Mouse (Mus musculus): ENCODE data around the gene Nudcd3. TPM values are rescaled to one million over a fixed set of nuclear protein-coding genes. Genes with fewer than 3 reads are reported as not detected.
A peak's percentile ranks its signal among the peaks of the same experiment; 100 is the strongest.

The Nudcd3 gene
- polyA plus RNA-seq, 1 experiment from 2014 or later: 40.3 TPM

DNA sequence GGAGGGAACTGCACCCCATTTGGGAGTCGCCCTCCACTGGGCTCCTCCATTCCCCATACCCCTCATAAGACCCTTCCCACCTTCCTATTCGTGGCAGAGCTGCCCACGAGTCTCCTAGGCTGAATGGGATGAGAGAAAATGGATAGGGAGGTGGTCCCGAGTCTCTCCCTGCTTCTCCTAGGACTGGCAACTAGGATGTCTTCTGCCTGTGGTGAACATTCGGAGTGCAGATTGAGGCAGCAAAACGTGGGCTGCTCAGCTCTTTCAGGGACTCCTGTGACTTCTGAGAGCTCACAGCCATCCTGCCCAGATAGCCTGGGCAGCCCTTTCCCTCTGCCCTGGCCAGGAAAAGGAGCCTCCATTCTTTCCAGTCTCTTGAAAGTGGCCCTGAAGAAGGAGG, 134.0 kb downstream of the Nudcd3 start, which contains the start of gene Camk2b:
Gene Camk2b, minus strand, starts transcription at position 187 of the 400 bp plus-strand sequence.
- Histone ChIP-seq H3K27me3 (peaks cover 86% of the 10 kb centered on the region), H3K9ac (0 out of 2 replicates have a peak within 1 kb of the TSS, but pooled peaks have one; percentile 2), H3K9me3 (no peaks in the 10 kb centered on the region), H3K4me1 (peaks cover 7% of the 10 kb centered on the region), H3K27ac (no peak within 1 kb of the TSS), H3K4me3 (peak within 1 kb of the TSS; percentile 46), H3K36me3 (no peaks in the 10 kb centered on the region), H3K4me2 (peak within 1 kb of the TSS; percentile 85)
- ATAC-seq (ENCODE audit: borderline replicate concordance, extremely low read depth, low FRiP score, low TSS enrichment): no peak
- 9% methylated on average over 6 of the region's 6 CpGs for WGBS

GRCm38 (mm10) chr11:6065551-6066121, 134.6 kb downstream of the Nudcd3 start:
- Histone ChIP-seq H3K4me3 (peak overlapping the region; percentile 46), H3K36me3 (no peaks in the 10 kb centered on the region), H3K27ac (no peak overlapping the region), H3K4me2 (peak overlapping the region; percentile 85), H3K27me3 (peaks cover 86% of the 10 kb centered on the region), H3K9me3 (no peaks in the 10 kb centered on the region), H3K9ac (0 out of 2 replicates have a peak overlapping the region, but pooled peaks have one; percentile 2), H3K4me1 (peaks cover 7% of the 10 kb centered on the region)
- ATAC-seq (ENCODE audit: borderline replicate concordance, extremely low read depth, low FRiP score, low TSS enrichment): no peak; the same call in 1 of the 2 replicates
- under 1% methylated on average over 70 of the region's 95 CpGs for WGBS

GRCm38 (mm10) chr11:6065046-6065521, 135.1 kb downstream of the Nudcd3 start:
- H3K9ac ChIP-seq: 0 out of 2 replicates have a peak overlapping the region, but pooled peaks have one; percentile 2
- H3K36me3 ChIP-seq: no peaks in the 10 kb centered on the region
- H3K4me3 ChIP-seq: peak overlapping the region; percentile 46
- H3K4me1 ChIP-seq: peaks cover 7% of the 10 kb centered on the region
- H3K27me3 ChIP-seq: peaks cover 82% of the 10 kb centered on the region
- no peak overlapping the region for H3K27ac ChIP-seq
- no peak for ATAC-seq (ENCODE audit: borderline replicate concordance, extremely low read depth, low FRiP score, low TSS enrichment)
- H3K9me3 ChIP-seq: no peaks in the 10 kb centered on the region
- under 1% methylated on average over 43 of the region's 55 CpGs for WGBS
- H3K4me2 ChIP-seq: peak overlapping the region; percentile 85

- Histone ChIP-seq H3K27ac (no peak overlapping the region), H3K9ac (no peak overlapping the region), H3K36me3 (no peaks in the 10 kb centered on the region), H3K9me3 (no peaks in the 10 kb centered on the region), H3K27me3 (peaks cover 78% of the 10 kb centered on the region), H3K4me3 (peak overlapping the region; percentile 46), H3K4me1 (peaks cover 7% of the 10 kb centered on the region), H3K4me2 (peak overlapping the region; percentile 85)
- no peak for ATAC-seq (ENCODE audit: borderline replicate concordance, extremely low read depth, low FRiP score, low TSS enrichment)
- 6% methylated on average over 30 of the region's 30 CpGs for WGBS
Measured at GRCm38 (mm10) chr11:6064215-6065045, 135.8 kb downstream of the Nudcd3 start.

- Histone ChIP-seq H3K4me3 (no peak overlapping the region), H3K4me1 (peaks cover 7% of the 10 kb centered on the region), H3K9me3 (no peaks in the 10 kb centered on the region), H3K36me3 (no peaks in the 10 kb centered on the region), H3K4me2 (no peak overlapping the region), H3K27ac (no peak overlapping the region), H3K9ac (no peak overlapping the region), H3K27me3 (peaks cover 70% of the 10 kb centered on the region)
- WGBS: 35% methylated on average over 17 of the region's 17 CpGs
- ATAC-seq (ENCODE audit: borderline replicate concordance, extremely low read depth, low FRiP score, low TSS enrichment): no peak
Measured at GRCm38 (mm10) chr11:6063501-6064214, 136.6 kb downstream of the Nudcd3 start.

- no peaks in the 10 kb centered on the region for H3K36me3 ChIP-seq
- no peak for ATAC-seq (ENCODE audit: borderline replicate concordance, extremely low read depth, low FRiP score, low TSS enrichment)
- no peak overlapping the region for H3K4me2 ChIP-seq
- no peak overlapping the region for H3K27ac ChIP-seq
- WGBS: 83% methylated on average over 7 of the region's 7 CpGs
- peaks cover 7% of the 10 kb centered on the region for H3K4me1 ChIP-seq
- no peaks in the 10 kb centered on the region for H3K9me3 ChIP-seq
- no peak overlapping the region for H3K4me3 ChIP-seq
- H3K27me3 ChIP-seq: peaks cover 64% of the 10 kb centered on the region
- no peak overlapping the region for H3K9ac ChIP-seq
Measured at GRCm38 (mm10) chr11:6063065-6063464, 137.2 kb downstream of the Nudcd3 start.

DNA sequence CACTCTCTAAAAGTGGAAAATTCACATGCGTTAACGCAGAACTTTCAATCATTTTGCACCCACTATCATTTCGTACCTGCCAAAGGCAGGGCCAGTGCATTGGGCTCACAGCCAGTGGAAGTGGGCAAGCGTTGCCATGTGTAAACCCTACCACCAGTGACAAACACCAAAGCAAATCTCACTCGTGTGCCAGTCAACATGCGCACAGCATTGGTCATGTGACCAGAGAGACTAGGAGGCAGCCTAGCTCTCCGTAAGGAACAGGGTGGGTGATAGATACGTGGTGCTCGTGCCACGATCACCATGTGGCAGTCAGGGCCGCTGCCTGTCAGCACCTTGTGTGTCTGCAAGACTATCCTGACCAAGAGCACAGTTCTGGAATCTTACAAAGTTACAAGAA, 137.9 kb downstream of the Nudcd3 start:
- Histone ChIP-seq H3K9me3 (no peaks in the 10 kb centered on the region), H3K27ac (no peak overlapping the region), H3K36me3 (no peaks in the 10 kb centered on the region), H3K4me2 (no peak overlapping the region), H3K4me3 (no peak overlapping the region), H3K4me1 (peaks cover 7% of the 10 kb centered on the region), H3K27me3 (peaks cover 57% of the 10 kb centered on the region), H3K9ac (no peak overlapping the region)
- 83% methylated on average over 11 of the region's 11 CpGs for WGBS
- ATAC-seq (ENCODE audit: borderline replicate concordance, extremely low read depth, low FRiP score, low TSS enrichment): no peak

DNA sequence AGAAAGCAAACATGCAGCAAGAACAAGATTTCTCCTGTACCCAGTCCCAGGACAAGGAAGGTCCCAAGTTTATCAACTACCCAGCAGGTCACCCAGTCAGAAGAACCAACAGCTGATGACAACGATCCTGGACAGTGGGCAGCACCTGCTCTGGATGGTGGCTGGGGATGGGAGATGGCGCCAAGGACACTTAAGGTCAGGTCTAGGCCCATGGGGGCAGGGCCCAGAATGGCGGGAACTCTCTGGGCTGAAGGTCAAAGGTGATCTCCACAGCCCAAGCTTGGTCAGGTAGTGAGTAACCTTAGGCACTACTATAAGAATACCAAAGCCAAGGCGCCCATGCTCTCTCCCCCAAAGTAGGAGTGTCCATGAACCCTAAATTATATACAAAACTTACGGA, 138.3 kb downstream of the Nudcd3 start:
- Histone ChIP-seq H3K4me1 (peaks cover 7% of the 10 kb centered on the region), H3K9ac (no peak overlapping the region), H3K27me3 (peaks cover 52% of the 10 kb centered on the region), H3K27ac (no peak overlapping the region), H3K4me3 (no peak overlapping the region), H3K36me3 (no peaks in the 10 kb centered on the region), H3K9me3 (no peaks in the 10 kb centered on the region), H3K4me2 (no peak overlapping the region)
- no peak for ATAC-seq (ENCODE audit: borderline replicate concordance, extremely low read depth, low FRiP score, low TSS enrichment)
- 78% methylated on average over 5 of the region's 5 CpGs for WGBS

- Histone ChIP-seq H3K4me1 (no peaks in the 10 kb centered on the region), H3K9ac (no peak overlapping the region), H3K4me2 (no peak overlapping the region), H3K4me3 (no peak overlapping the region), H3K27ac (no peak overlapping the region), H3K9me3 (no peaks in the 10 kb centered on the region), H3K36me3 (no peaks in the 10 kb centered on the region), H3K27me3 (peaks cover 25% of the 10 kb centered on the region)
- no peak for ATAC-seq (ENCODE audit: borderline replicate concordance, extremely low read depth, low FRiP score, low TSS enrichment)
- WGBS: 87% methylated on average over 10 of the region's 10 CpGs
Measured at GRCm38 (mm10) chr11:6059162-6059561, 141.1 kb downstream of the Nudcd3 start.
